Mouse (Mus musculus) left cerebral cortex, postnatal 36 days (tissue): ENCODE measurements around the gene Dazap1. TPM values are rescaled to one million over a fixed set of nuclear protein-coding genes. Genes with fewer than 3 reads are reported as not detected.
A peak's percentile ranks its signal among the peaks of the same experiment; 100 is the strongest.

Experiments
- DNase-seq, 2 experiments: peaks; one replicate each; pipeline ENCODE4 v3.0.0; 2021 to 2022; ENCODE audit warnings: low spot score in 2 of 2, mixed read lengths in 1 of 2
- intact Hi-C: fragments of 180-260 bp; cut with DNase I; formaldehyde crosslinking; loops from one replicate; pipeline ENCODE4 v1.15.1; 2025
- total RNA-seq, 2 experiments: library from RNA; stranded (reverse); gene quantifications; 2 replicates each; pipeline ENCODE4 v1.2.3; 2021

The Dazap1 gene
- total RNA-seq, 2 experiments from 2014 or later = 71.7 to 99.0 TPM

DNA sequence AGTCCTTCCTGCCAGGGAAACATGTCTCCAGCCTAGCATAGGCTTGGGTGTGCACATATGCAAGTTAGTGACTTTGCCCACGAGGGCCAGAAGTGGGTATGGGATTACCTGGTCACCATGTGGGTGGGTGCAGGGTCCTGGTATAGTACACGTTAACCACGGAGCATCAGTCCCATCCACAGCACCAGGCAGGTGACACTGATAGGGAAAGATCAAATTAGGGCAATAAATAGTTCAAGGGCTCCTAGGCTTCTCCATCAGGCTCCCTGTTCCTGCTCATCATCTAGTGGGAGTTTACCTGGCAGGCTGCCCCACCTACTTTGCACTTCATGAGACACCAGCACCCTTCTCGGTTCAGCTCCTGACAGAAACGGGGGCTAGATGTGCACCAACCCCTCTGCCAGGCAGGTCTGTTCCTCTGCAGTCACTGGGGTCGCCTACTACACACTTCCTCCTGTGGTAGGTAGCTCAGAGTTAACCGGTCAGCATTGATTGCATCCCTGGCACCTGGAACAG is 33.6 kb downstream of the Dazap1 start:
- intact Hi-C loops = no loop called here
- no peak for DNase-seq

- intact Hi-C loops = no loop called here
- peak; percentile 81 for DNase-seq
Measured at GRCm38 (mm10) chr10:80295618-80296425, 34.5 kb downstream of the Dazap1 start, which contains the start of gene Apc2. Gene Apc2, plus strand, starts transcription at chr10:80295977.

DNA sequence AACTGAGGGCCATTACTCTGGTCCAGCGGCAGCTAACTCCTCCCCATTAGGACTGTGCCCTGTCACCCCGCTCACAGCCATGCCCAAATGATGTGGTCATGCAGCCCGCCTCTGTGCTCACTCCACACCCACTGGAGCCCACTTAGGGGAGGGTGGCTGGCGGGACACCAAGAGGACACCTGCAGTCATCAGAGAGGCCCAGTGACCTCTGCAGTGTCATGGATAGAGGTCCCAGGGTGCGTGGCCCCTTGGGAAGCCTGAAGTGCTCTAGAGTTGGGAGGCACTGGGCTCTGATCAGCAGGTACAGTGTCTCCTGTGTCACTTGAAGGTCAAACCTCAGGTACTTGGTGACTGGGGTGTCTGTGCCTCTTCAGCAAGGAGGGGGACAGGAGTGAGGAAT is 35.5 kb downstream of the Dazap1 start:
- intact Hi-C loops = no loop called here
- peak in 1 of 2 experiments; percentile 14 for DNase-seq

GRCm38 (mm10) chr10:80297526-80298133 is 36.3 kb downstream of the Dazap1 start:
- intact Hi-C loops = no loop called here

DNA sequence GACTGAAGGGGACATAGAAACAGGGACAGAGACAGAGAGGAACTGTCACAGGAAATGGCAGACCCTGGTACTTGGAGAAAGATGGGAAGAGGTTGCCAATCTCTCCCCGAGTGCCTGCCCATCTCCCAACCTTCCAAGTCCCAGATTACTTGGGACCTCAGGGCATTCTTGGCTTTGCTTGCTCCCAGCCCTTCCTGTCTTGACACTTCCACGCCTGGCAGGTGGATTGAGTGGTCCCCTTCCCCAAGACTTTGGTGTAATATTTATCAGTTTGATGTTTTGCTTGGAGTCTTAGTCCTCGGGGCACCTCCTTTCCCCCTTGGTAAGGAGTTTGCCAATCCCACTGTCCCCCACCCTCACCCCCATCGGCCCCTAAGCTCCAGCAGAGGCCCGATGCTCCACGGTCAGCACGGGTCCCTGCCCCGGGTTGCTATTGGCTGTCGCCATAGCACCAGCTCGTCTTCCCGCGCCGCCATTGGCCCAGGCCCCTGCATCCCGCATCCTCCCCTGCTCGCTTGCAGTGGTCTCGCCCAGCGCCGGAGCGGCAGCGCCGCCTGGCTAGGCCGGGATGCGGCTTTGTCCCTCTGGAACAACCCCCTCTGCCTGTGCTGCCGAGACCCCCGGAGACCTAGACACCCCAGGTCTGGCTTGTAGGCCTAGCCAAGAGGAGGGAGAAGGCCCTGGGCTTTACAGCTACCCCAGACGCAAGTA is 37.4 kb downstream of the Dazap1 start:
- DNase-seq = peak; percentile 90 to 93
- intact Hi-C loops = no loop called here

More at GRCm38 (mm10) chr10:80297526-80298133, 36.3 kb downstream of the Dazap1 start:
- no peak for DNase-seq

- intact Hi-C loops = no loop called here
- no peak for DNase-seq
Measured at GRCm38 (mm10) chr10:80299301-80299700, 38.0 kb downstream of the Dazap1 start.

- no peak for DNase-seq
- intact Hi-C loops = no loop called here
Measured at GRCm38 (mm10) chr10:80299824-80300223, 38.5 kb downstream of the Dazap1 start.

GRCm38 (mm10) chr10:80300672-80301181 is 39.4 kb downstream of the Dazap1 start:
- DNase-seq = no peak
- intact Hi-C loops = no loop called here

- intact Hi-C loops = no loop called here
- no peak for DNase-seq
Measured at GRCm38 (mm10) chr10:80301256-80302081, 40.2 kb downstream of the Dazap1 start.

- DNase-seq = no peak
- intact Hi-C loops = no loop called here
Measured at GRCm38 (mm10) chr10:80302082-80302355, 40.7 kb downstream of the Dazap1 start.

- peak in 1 of 2 experiments; percentile 48 for DNase-seq
Measured at GRCm38 (mm10) chr10:80302471-80302881, 41.2 kb downstream of the Dazap1 start.

DNA sequence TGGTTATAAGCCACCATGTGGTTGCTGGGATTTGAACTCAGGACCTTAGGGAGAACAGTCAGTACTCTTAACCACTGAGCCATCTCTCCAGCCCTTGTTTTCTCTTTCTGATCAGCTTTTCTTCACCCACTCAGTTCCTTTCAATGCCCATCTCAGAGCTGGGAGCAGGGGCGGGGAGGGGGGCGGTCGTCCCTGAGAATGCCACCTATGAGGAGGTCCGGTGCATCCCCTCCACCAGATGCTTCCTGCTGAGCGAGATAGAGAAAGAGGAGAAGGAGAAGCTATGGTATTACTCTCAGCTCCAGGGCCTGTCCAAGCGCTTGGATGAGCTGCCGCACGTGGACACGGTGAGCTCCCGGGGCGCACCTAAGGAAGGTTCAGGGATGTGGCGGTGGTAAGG is 43.2 kb downstream of the Dazap1 start:
- intact Hi-C loops = no loop called here
- no peak for DNase-seq

More at GRCm38 (mm10) chr10:80302471-80302881, 41.2 kb downstream of the Dazap1 start:
- intact Hi-C loops = no loop called here

GRCm38 (mm10) chr10:80304862-80305261 is 43.6 kb downstream of the Dazap1 start:
- DNase-seq = no peak
- intact Hi-C loops = no loop called here

GRCm38 (mm10) chr10:80311560-80311959 is 50.3 kb downstream of the Dazap1 start:
- DNase-seq = no peak
- intact Hi-C loops = no loop called here

- peak; percentile 36 for DNase-seq
- intact Hi-C loops = no loop called here
Measured at GRCm38 (mm10) chr10:80312586-80313504, 51.6 kb downstream of the Dazap1 start.

- peak in 1 of 2 experiments; percentile 17 for DNase-seq
Measured at GRCm38 (mm10) chr10:80313627-80314201, 52.4 kb downstream of the Dazap1 start.

GRCm38 (mm10) chr10:80314494-80315001 is 53.3 kb downstream of the Dazap1 start:
- intact Hi-C loops = no loop called here
- no peak for DNase-seq

More at GRCm38 (mm10) chr10:80313627-80314201, 52.4 kb downstream of the Dazap1 start:
- intact Hi-C loops = no loop called here

DNA sequence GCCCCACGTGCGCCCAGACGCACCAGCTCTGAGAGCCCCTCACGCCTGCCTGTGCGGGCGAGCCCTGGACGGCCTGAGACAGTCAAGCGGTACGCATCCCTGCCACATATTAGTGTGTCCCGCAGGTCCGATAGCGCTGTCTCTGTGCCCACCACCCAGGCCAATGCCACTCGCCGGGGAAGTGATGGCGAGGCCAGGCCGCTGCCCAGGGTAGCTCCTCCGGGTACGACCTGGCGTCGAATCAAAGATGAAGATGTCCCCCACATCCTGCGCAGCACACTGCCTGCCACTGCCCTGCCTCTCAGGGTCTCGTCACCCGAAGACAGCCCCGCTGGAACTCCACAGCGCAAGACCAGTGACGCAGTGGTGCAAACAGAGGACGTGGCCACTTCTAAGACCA is 54.0 kb downstream of the Dazap1 start:
- intact Hi-C loops = no loop called here
- DNase-seq = peak in 1 of 2 experiments; percentile 18
